Mouse (Mus musculus): ENCODE data around the gene Sec61a2.

DNA sequence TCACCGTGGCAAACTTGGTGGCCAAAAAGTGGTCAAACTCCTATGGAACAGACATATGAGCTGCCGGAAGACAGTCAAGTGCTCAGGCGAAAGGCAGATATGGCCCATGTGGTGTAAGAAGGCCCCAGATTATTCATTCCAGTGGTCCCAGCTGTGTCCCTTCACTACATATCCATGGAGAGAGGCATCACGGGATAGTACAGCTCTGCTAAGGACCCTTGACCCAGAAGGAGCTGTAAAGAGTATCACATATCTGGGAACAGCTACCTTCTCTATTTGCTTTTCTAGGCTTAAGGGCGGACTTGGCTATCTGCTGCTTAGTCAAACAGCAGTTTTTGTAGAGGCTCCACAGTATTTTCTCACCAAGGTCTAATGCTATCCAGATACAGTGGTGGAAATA, 34.6 kb upstream of the Sec61a2 start:
- no peak for TF ChIP-seq POLR2A (IDR thresholded peaks at IDR 0.05; ENCODE audit: borderline replicate concordance, low read depth, low read length)
- TF ChIP-seq CTCF (IDR thresholded peaks at IDR 0.05; ENCODE audit: low read depth, low read length), result no peak
